22 mouse cellular contexts compared by ENCODE assay signal in the genomic region with DNA sequence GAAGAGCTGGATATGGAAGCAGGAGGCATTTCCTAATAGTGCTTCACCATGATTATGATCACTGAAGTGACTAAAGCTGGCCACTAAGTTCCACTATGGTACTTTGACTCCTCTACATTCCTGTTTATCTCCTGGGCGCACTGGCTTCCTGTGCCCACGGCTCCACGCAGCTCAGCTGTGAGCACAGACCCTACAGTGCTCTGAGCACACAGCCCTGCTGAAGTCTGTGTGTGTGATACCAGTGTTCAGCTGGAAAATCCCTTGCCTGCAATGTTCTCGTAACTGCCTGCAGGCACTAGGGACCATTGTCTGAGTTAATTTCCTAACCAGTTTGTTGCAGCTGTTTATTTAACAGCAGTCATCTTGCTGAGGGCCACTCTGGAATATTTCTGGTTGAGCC.
DNase-seq lines count a peak whose midpoint lies in the region; ATAC-seq and TF ChIP-seq lines count a peak whose summit lies in the region.
"Had no signal": no experiment of that assay in that cellular context is flagged by ENCODE, and none has a peak within 500 bp of the region (broad histone marks: within the 10 kb centered on the region; RNA-seq: fewer than 3 reads in every experiment).

No protein-coding gene starts in this region.

- no peak overlapping the region for H3K4me2 ChIP-seq in intestine, embryonic 16.5 days (ENCODE audit: low read depth, low read length)
- H3K4me2 ChIP-seq: embryonic facial prominence, embryonic 13.5 days; forebrain, embryonic 12.5 days; forebrain, embryonic 15.5 days; heart, embryonic 13.5 days; hindbrain, embryonic 14.5 days had no signal

- H3K27me3 ChIP-seq in megakaryocyte, embryonic 14.5 days (replicated peaks): no peaks in the 10 kb centered on the region
- H3K27me3 ChIP-seq in MEL (ENCODE audit: control insufficient read depth in 1 of 2, insufficient read depth in 2 of 2, low read length in 2 of 2): no peaks in the 10 kb centered on the region
- H3K27me3 ChIP-seq in intestine, embryonic 16.5 days (replicated peaks; ENCODE audit: control insufficient read depth, insufficient read depth, low read length): no peaks in the 10 kb centered on the region
- no peaks in the 10 kb centered on the region for H3K27me3 ChIP-seq in kidney, adult 2 months (replicated peaks; ENCODE audit: control insufficient read depth, insufficient read depth, low read length)
- H3K27me3 ChIP-seq: embryonic facial prominence, embryonic 13.5 days; forebrain, embryonic 12.5 days; forebrain, embryonic 15.5 days; heart, embryonic 13.5 days had no signal

- peaks cover 36% of the 10 kb centered on the region for H3K4me1 ChIP-seq in megakaryocyte, embryonic 14.5 days
- H3K4me1 ChIP-seq in MEL (ENCODE audit: control insufficient read depth in 1 of 2, insufficient read depth in 2 of 2, low read length in 2 of 2): peaks cover 11 to 23% of the 10 kb centered on the region in 2 experiments
- no peaks in the 10 kb centered on the region for H3K4me1 ChIP-seq in intestine, embryonic 16.5 days (ENCODE audit: control insufficient read depth, insufficient read depth, low read length)
- H3K4me1 ChIP-seq in kidney, adult 2 months (ENCODE audit: control insufficient read depth, insufficient read depth, low read length): no peaks in the 10 kb centered on the region
- H3K4me1 ChIP-seq: embryonic facial prominence, embryonic 10.5 days; embryonic facial prominence, embryonic 13.5 days had no signal

- H3K4me3 ChIP-seq in megakaryocyte, embryonic 14.5 days (replicated peaks): peak overlapping the region; percentile 11
- no peak overlapping the region for H3K4me3 ChIP-seq in MEL (ENCODE audit: control insufficient read depth in 1 of 2, insufficient read depth in 1 of 2, low read depth in 2 of 2, low read length in 2 of 2)
- H3K4me3 ChIP-seq in intestine, embryonic 16.5 days (ENCODE audit: low read length): no peak overlapping the region
- H3K4me3 ChIP-seq in kidney, adult 2 months (ENCODE audit: insufficient read depth, low read depth, low read length): no peak overlapping the region
- H3K4me3 ChIP-seq: embryonic facial prominence, embryonic 10.5 days; embryonic facial prominence, embryonic 13.5 days; erythroblast, embryonic 14.5 days; forebrain, embryonic 12.5 days; forebrain, embryonic 15.5 days; heart, adult 2 months; heart, embryonic 10.5 days; heart, embryonic 13.5 days had no signal

- no peaks in the 10 kb centered on the region for H3K79me2 ChIP-seq in MEL (ENCODE audit: control insufficient read depth, insufficient read depth, low read length, poor library complexity)

- ATAC-seq in megakaryocyte, adult 5-6 weeks (ENCODE audit: poor library complexity, severe bottlenecking): no peak
- no peak for ATAC-seq in intestine, embryonic 16.5 days
- ATAC-seq: forebrain, embryonic 15.5 days; hindbrain, postnatal 0 days; inflammation-experienced regulatory T-cells, adult 6 months had no signal

- peak; percentile 11 for DNase-seq in 416B (ENCODE audit: low read depth)
- no peak for DNase-seq in MEL (ENCODE audit: low read depth, low spot score)
- DNase-seq in kidney, adult 2 months: no peak
- DNase-seq: adrenal gland, adult 2 months; adrenal gland, postnatal 25 days; embryo, embryonic 11 days; gastrocnemius, postnatal 10 days; gastrocnemius, postnatal 36 days; heart, adult 2 months had no signal

- H3K9me3 ChIP-seq in megakaryocyte, embryonic 14.5 days: no peaks in the 10 kb centered on the region
- no peaks in the 10 kb centered on the region for H3K9me3 ChIP-seq in MEL (replicated peaks; ENCODE audit: insufficient read depth, low read length)
- H3K9me3 ChIP-seq in intestine, embryonic 16.5 days (ENCODE audit: control insufficient read depth, low read length): no peaks in the 10 kb centered on the region
- H3K9me3 ChIP-seq: embryonic facial prominence, embryonic 10.5 days; embryonic facial prominence, embryonic 13.5 days; forebrain, embryonic 12.5 days; forebrain, embryonic 15.5 days; heart, embryonic 10.5 days had no signal

- peaks cover 79% of the 10 kb centered on the region for H3K36me3 ChIP-seq in megakaryocyte, embryonic 14.5 days (replicated peaks; ENCODE audit: low read length)
- H3K36me3 ChIP-seq in MEL (ENCODE audit: control insufficient read depth in 1 of 2, insufficient read depth in 2 of 2, low read length in 2 of 2): peaks cover 14 to 23% of the 10 kb centered on the region in 2 experiments
- no peaks in the 10 kb centered on the region for H3K36me3 ChIP-seq in intestine, embryonic 16.5 days (ENCODE audit: control insufficient read depth, insufficient read depth, low read length)
- H3K36me3 ChIP-seq in kidney, adult 2 months (ENCODE audit: control insufficient read depth, insufficient read depth, low read length): no peaks in the 10 kb centered on the region

- 85% methylated on average over 4 of the region's 4 CpGs for WGBS in intestine, embryonic 16.5 days
- WGBS in kidney, adult 2 months: 89% methylated on average over 4 of the region's 4 CpGs

- no peak overlapping the region for H3K9ac ChIP-seq in MEL (ENCODE audit: control insufficient read depth, low read depth, low read length, poor library complexity, severe bottlenecking)
- H3K9ac ChIP-seq in intestine, embryonic 16.5 days (ENCODE audit: low read depth, low read length): no peak overlapping the region
- H3K9ac ChIP-seq: embryonic facial prominence, embryonic 13.5 days; forebrain, embryonic 12.5 days; forebrain, embryonic 15.5 days; heart, embryonic 13.5 days; hindbrain, embryonic 14.5 days had no signal

- TF ChIP-seq EP300 in MEL (IDR thresholded peaks at IDR 0.05; ENCODE audit: low read depth in 1 of 2, low read length in 2 of 2): no peak

- TF ChIP-seq POLR2A in MEL (IDR thresholded peaks at IDR 0.05; ENCODE audit: control insufficient read depth in 1 of 2, insufficient read depth in 1 of 2, low read depth in 1 of 2, low read length in 2 of 2, poor library complexity in 1 of 2): no peak
- TF ChIP-seq POLR2A in kidney, adult 2 months (IDR thresholded peaks at IDR 0.05; ENCODE audit: low read depth, low read length): no peak

- no peak for TF ChIP-seq CTCF in MEL (IDR thresholded peaks at IDR 0.05 in 2 of 3, conservative IDR thresholded peaks at IDR 0.05 in 1 of 3; ENCODE audit: control insufficient read depth in 1 of 3, insufficient read depth in 1 of 3, low read depth in 2 of 3, low read length in 3 of 3, poor library complexity in 1 of 3, severe bottlenecking in 1 of 3)
- TF ChIP-seq CTCF in kidney, adult 2 months (conservative IDR thresholded peaks at IDR 0.05; ENCODE audit: insufficient read depth, insufficient read length, low read depth, low read length): no peak

- no peak overlapping the region for H3K27ac ChIP-seq in MEL (ENCODE audit: control insufficient read depth, low read depth, low read length)
- no peak overlapping the region for H3K27ac ChIP-seq in intestine, embryonic 16.5 days (ENCODE audit: low read length)
- no peak overlapping the region for H3K27ac ChIP-seq in kidney, adult 2 months (ENCODE audit: insufficient read depth, low read depth, low read length)
- H3K27ac ChIP-seq: embryonic facial prominence, embryonic 10.5 days; embryonic facial prominence, embryonic 13.5 days; forebrain, embryonic 12.5 days; forebrain, embryonic 15.5 days; heart, adult 2 months; heart, embryonic 10.5 days; heart, embryonic 13.5 days; hindbrain, embryonic 14.5 days; hindbrain, postnatal 0 days had no signal

- no peak for TF ChIP-seq RAD21 in MEL (IDR thresholded peaks at IDR 0.05; ENCODE audit: low read depth, low read length)

TF ChIP-seq in MEL, 35 proteins besides CTCF, POLR2A, EP300 and RAD21:
- TF ChIP-seq E2F4 (IDR thresholded peaks at IDR 0.05; ENCODE audit: borderline replicate concordance, low read depth, low read length) (no peak), TAL1 (IDR thresholded peaks at IDR 0.05; ENCODE audit: low read length) (peak; percentile 21; the same call in 1 of the 2 replicates)
